ENCODE assay signal across 20 mouse cellular contexts in genomic region chr9:91371608-91372007, GRCm38 (mm10). TPM values are rescaled to one million over a fixed set of nuclear protein-coding genes. Genes with fewer than 3 reads are reported as not detected.
DNase-seq lines count a peak whose midpoint lies in the region; ATAC-seq and TF ChIP-seq lines count a peak whose summit lies in the region.
"Had no signal": no experiment of that assay in that cellular context is flagged by ENCODE, and none has a peak within 500 bp of the region (broad histone marks: within the 10 kb centered on the region; RNA-seq: fewer than 3 reads in every experiment).

No protein-coding gene starts in this region.

- no peak for TF ChIP-seq CTCF in forebrain, postnatal 0 days (IDR thresholded peaks at IDR 0.05; ENCODE audit: low read depth)

- H3K9me3 ChIP-seq in forebrain, postnatal 0 days (ENCODE audit: low read length) = no peaks in the 10 kb centered on the region
- H3K9me3 ChIP-seq in midbrain, embryonic 12.5 days = no peaks in the 10 kb centered on the region
- no peaks in the 10 kb centered on the region for H3K9me3 ChIP-seq in neural tube, embryonic 13.5 days
- H3K9me3 ChIP-seq: stomach, embryonic 15.5 days had no signal

- DNase-seq in cerebellum, postnatal 25 days = peak; percentile 16 to 32
- no peak for DNase-seq in cerebellum, adult 11 months
- no peak for DNase-seq in forebrain, postnatal 0 days
- DNase-seq in left cerebral cortex, postnatal 25 days (ENCODE audit: low spot score in 2 of 2) = no peak
- DNase-seq in spleen, postnatal 10 days (ENCODE audit: low spot score in 2 of 2) = no peak
- no peak for DNase-seq in testis, postnatal 10 days (ENCODE audit: low spot score)
- DNase-seq: embryo, embryonic 11 days; gastrocnemius, postnatal 36 days; heart, postnatal 36 days; kidney, adult 18-20 months; kidney, postnatal 14 days; liver; lung, embryonic 14.5 days; retina, postnatal 1 day had no signal

- no peaks in the 10 kb centered on the region for H3K36me3 ChIP-seq in forebrain, postnatal 0 days (ENCODE audit: insufficient read depth)
- no peaks in the 10 kb centered on the region for H3K36me3 ChIP-seq in midbrain, embryonic 12.5 days
- H3K36me3 ChIP-seq in neural tube, embryonic 13.5 days = no peaks in the 10 kb centered on the region
- H3K36me3 ChIP-seq: heart, embryonic 12.5 days; stomach, embryonic 15.5 days had no signal

- no peak overlapping the region for H3K9ac ChIP-seq in forebrain, postnatal 0 days
- no peak overlapping the region; the same call in 1 of the 2 replicates for H3K9ac ChIP-seq in midbrain, embryonic 12.5 days (replicated peaks)
- peak overlapping the region; percentile 74 for H3K9ac ChIP-seq in neural tube, embryonic 13.5 days
- H3K9ac ChIP-seq: heart, embryonic 12.5 days; lung, embryonic 14.5 days; stomach, embryonic 15.5 days had no signal

- WGBS in forebrain, postnatal 0 days = 37% methylated on average over 4 of the region's 4 CpGs
- WGBS in midbrain, embryonic 12.5 days = 12% methylated on average over 4 of the region's 4 CpGs
- 13% methylated on average over 4 of the region's 4 CpGs for WGBS in neural tube, embryonic 13.5 days

- no peak for ATAC-seq in forebrain, postnatal 0 days
- no peak for ATAC-seq in midbrain, embryonic 12.5 days (ENCODE audit: low FRiP score, low read depth)
- no peak for ATAC-seq in neural tube, embryonic 13.5 days (ENCODE audit: low read depth)
- ATAC-seq: Patski had no signal

- 0 out of 2 replicates have a peak overlapping the region, but pooled peaks have one; percentile 4 for H3K4me2 ChIP-seq in forebrain, postnatal 0 days (ENCODE audit: low read depth)
- peak overlapping the region; percentile 51 for H3K4me2 ChIP-seq in midbrain, embryonic 12.5 days (replicated peaks)
- peak overlapping the region; percentile 57 for H3K4me2 ChIP-seq in neural tube, embryonic 13.5 days
- H3K4me2 ChIP-seq: heart, embryonic 12.5 days; lung, embryonic 14.5 days; stomach, embryonic 15.5 days had no signal

- H3K4me1 ChIP-seq in forebrain, postnatal 0 days (ENCODE audit: insufficient read depth) = no peaks in the 10 kb centered on the region
- H3K4me1 ChIP-seq in midbrain, embryonic 12.5 days = peaks cover 5% of the 10 kb centered on the region; the same call in 1 of the 2 replicates
- H3K4me1 ChIP-seq in neural tube, embryonic 13.5 days (replicated peaks) = peaks cover 15% of the 10 kb centered on the region; the same call in 1 of the 2 replicates
- H3K4me1 ChIP-seq: heart, embryonic 12.5 days; stomach, embryonic 15.5 days had no signal

- no peak overlapping the region for H3K4me3 ChIP-seq in forebrain, postnatal 0 days (ENCODE audit: low read depth, low read length)
- H3K4me3 ChIP-seq in midbrain, embryonic 12.5 days = peak overlapping the region; percentile 79; the same call in 1 of the 2 replicates
- peak overlapping the region; percentile 40 for H3K4me3 ChIP-seq in neural tube, embryonic 13.5 days
- H3K4me3 ChIP-seq: heart, embryonic 12.5 days; stomach, embryonic 15.5 days had no signal

- peaks cover 67% of the 10 kb centered on the region for H3K27me3 ChIP-seq in forebrain, postnatal 0 days (ENCODE audit: insufficient read depth, low read length)
- peaks cover 88% of the 10 kb centered on the region for H3K27me3 ChIP-seq in midbrain, embryonic 12.5 days
- peaks cover 92% of the 10 kb centered on the region for H3K27me3 ChIP-seq in neural tube, embryonic 13.5 days

- intact Hi-C loops in left cerebral cortex, postnatal 25 days (cut with DNase I) = no loop called here

- 0 out of 2 replicates have a peak overlapping the region, but pooled peaks have one; percentile 16 for H3K27ac ChIP-seq in forebrain, postnatal 0 days (ENCODE audit: low read depth, low read length)
- H3K27ac ChIP-seq in midbrain, embryonic 12.5 days (replicated peaks) = peak overlapping the region; percentile 94
- peak overlapping the region; percentile 99 for H3K27ac ChIP-seq in neural tube, embryonic 13.5 days (replicated peaks)
- H3K27ac ChIP-seq: stomach, embryonic 15.5 days had no signal

RNA-seq across cellular contexts. Expression of gene Zic1, which starts 6.0 kb away (rescaled TPM):
- 65.4 and 127 TPM in 2 replicates for total RNA-seq in forebrain, postnatal 0 days (2014; rRNA removed)
- 4.4 and 8.9 TPM in 2 replicates for polyA plus RNA-seq in forebrain, postnatal 0 days (2015; fragmentation: Nextera tagmentation; extraction: Ambion mirVana)
- polyA plus RNA-seq in midbrain, embryonic 12.5 days (2016; fragmentation: Nextera tagmentation; extraction: Ambion mirVana) = 11.9 and 17.2 TPM in 2 replicates
- polyA plus RNA-seq in neural tube, embryonic 13.5 days (2015; fragmentation: Nextera tagmentation; extraction: Ambion mirVana) = 16.5 and 19.9 TPM in 2 replicates
- total RNA-seq in left cerebral cortex, postnatal 25 days (2021) = 10 to 100 TPM; 11.1 to 11.7 TPM
- total RNA-seq: megakaryocyte, adult 5-6 weeks had no signal
- polyA plus RNA-seq: lung, embryonic 14.5 days; Patski had no signal

RNA-seq across cellular contexts. Expression of gene Zic4, which starts 9.4 kb away (rescaled TPM):
- 44.3 and 99.2 TPM in 2 replicates for total RNA-seq in forebrain, postnatal 0 days (2014; rRNA removed)
- polyA plus RNA-seq in forebrain, postnatal 0 days (2015; fragmentation: Nextera tagmentation; extraction: Ambion mirVana) = 24.7 and 48.1 TPM in 2 replicates
- polyA plus RNA-seq in midbrain, embryonic 12.5 days (2016; fragmentation: Nextera tagmentation; extraction: Ambion mirVana) = 44.6 and 76.9 TPM in 2 replicates
- 43.0 and 51.6 TPM in 2 replicates for polyA plus RNA-seq in neural tube, embryonic 13.5 days (2015; fragmentation: Nextera tagmentation; extraction: Ambion mirVana)
- 1 to 10 TPM; 2.3 to 3.0 TPM for total RNA-seq in left cerebral cortex, postnatal 25 days (2021)
- total RNA-seq: heart, postnatal 36 days; megakaryocyte, adult 5-6 weeks had no signal
- polyA plus RNA-seq: lung, embryonic 14.5 days; Patski had no signal

Comparison
In these comparisons a context has a peak if more than half of its experiments do, and no peak if none do; other contexts are left out.
1. DNase-seq: peak in cerebellum, postnatal 25 days (2 of 2); none in cerebellum, adult 11 months (single experiment), forebrain, postnatal 0 days (single experiment), left cerebral cortex, postnatal 25 days (0 of 2), spleen, postnatal 10 days (0 of 2) and testis, postnatal 10 days (single experiment).
2. H3K27ac ChIP-seq: peak in every context shown above with its lines; median percentile 99 in neural tube, embryonic 13.5 days; 94 in midbrain, embryonic 12.5 days; 16 in forebrain, postnatal 0 days.
3. H3K4me2 ChIP-seq: peak in every context shown above with its lines; median percentile 57 in neural tube, embryonic 13.5 days; 51 in midbrain, embryonic 12.5 days; 4 in forebrain, postnatal 0 days.